Mouse (Mus musculus) stomach, postnatal 0 days (tissue): ENCODE measurements around the gene Tgfb1i1.

Experiments used
- CTCF ChIP-seq: IDR thresholded peaks from 2 replicates; pipeline ENCODE4 v1.5.1; 2016; ENCODE audit warnings: antibody characterized with exemption, low read depth, mild to moderate bottlenecking, moderate library complexity
- EP300 ChIP-seq: optimal IDR thresholded peaks from 2 replicates; pipeline ENCODE3; 2016; ENCODE audit warnings: antibody characterized with exemption

DNA sequence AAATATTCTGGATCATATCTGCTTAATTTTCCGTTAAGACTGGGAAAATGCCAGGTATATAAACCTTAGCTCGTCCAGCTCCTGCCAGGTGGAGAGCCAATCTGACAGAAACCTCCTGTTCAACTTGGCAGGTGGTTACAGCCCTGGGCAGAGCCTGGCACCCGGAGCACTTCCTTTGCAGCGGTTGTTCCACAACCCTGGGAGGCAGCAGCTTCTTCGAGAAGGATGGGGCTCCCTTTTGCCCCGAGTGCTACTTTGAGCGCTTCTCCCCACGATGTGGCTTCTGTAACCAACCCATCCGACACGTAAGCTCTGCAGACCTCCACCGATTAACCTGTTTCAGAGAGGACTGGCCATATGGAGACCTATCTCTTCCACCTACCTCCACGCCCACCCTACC lies 5.3 kb downstream of the Tgfb1i1 start:
- TF ChIP-seq EP300 (no peak), CTCF (no peak)
